Mouse (Mus musculus): ENCODE measurements at regions not wholly inside any gene's neighbourhood (a gene's known extent, or its start where the extent isn't known, plus 50 kb on each side); places are given as distances from the start of the nearest gene placed in this dataset.
A peak's percentile ranks its signal among the peaks of the same experiment; 100 is the strongest.
"Not testable (repeated sequence)": the region's sequence is repeated elsewhere in the genome, so short reads cannot be mapped to it uniquely, and the experiment has no call there.

- DNase-seq (ENCODE audit: low read depth, low spot score): no peak
Measured at GRCm38 (mm10) chr5:17174562-17174961, 198.4 kb upstream of the Speer4f2 start.

GRCm38 (mm10) chr5:17176771-17177170, 196.2 kb upstream of the Speer4f2 start:
- WGBS: 80% methylated on average over 9 of the region's 9 CpGs
- no peak for DNase-seq (ENCODE audit: low read depth, low spot score)

More at GRCm38 (mm10) chr5:17174562-17174961, 198.4 kb upstream of the Speer4f2 start:
- 69% methylated on average over 2 of the region's 2 CpGs for whole genome bisulfite sequencing

GRCm38 (mm10) chr5:17208554-17209283, 164.3 kb upstream of the Speer4f2 start:
- 34% methylated on average over 4 of the region's 4 CpGs for WGBS
- no peak for DNase-seq (ENCODE audit: low read depth, low spot score)

- 27% methylated on average over 6 of the region's 6 CpGs for WGBS
- DNase-seq (ENCODE audit: low read depth, low spot score): no peak
Measured at GRCm38 (mm10) chr5:17210723-17211245, 162.2 kb upstream of the Speer4f2 start.

- 72% methylated on average over 1 of the region's 1 CpGs for WGBS
- DNase-seq (ENCODE audit: low read depth, low spot score): not testable (repeated sequence)
Measured at GRCm38 (mm10) chr5:17223542-17223941, 149.4 kb upstream of the Speer4f2 start.

- 30% methylated on average over 5 of the region's 5 CpGs for WGBS
- DNase-seq (ENCODE audit: low read depth, low spot score): peak; percentile 46
Measured at GRCm38 (mm10) chr5:17247732-17248606, 125.0 kb upstream of the Speer4f2 start.

GRCm38 (mm10) chr5:17260541-17261325, 112.2 kb upstream of the Speer4f2 start:
- no peak for DNase-seq (ENCODE audit: low read depth, low spot score)
- WGBS: 57% methylated on average over 2 of the region's 2 CpGs

GRCm38 (mm10) chr5:17262126-17262525, 110.9 kb upstream of the Speer4f2 start:
- WGBS: 32% methylated on average over 1 of the region's 1 CpGs
- no peak for DNase-seq (ENCODE audit: low read depth, low spot score)

GRCm38 (mm10) chr5:17271153-17271552, 101.8 kb upstream of the Speer4f2 start:
- no peak for DNase-seq (ENCODE audit: low read depth, low spot score)
- WGBS: 80% methylated on average over 2 of the region's 2 CpGs

- WGBS: 24% methylated on average over 3 of the region's 3 CpGs
- DNase-seq (ENCODE audit: low read depth, low spot score): peak; percentile 95
Measured at GRCm38 (mm10) chr5:17271722-17272479, 101.1 kb upstream of the Speer4f2 start.

- DNase-seq (ENCODE audit: low read depth, low spot score): no peak
- WGBS: 91% methylated on average over 2 of the region's 2 CpGs
Measured at GRCm38 (mm10) chr5:17275346-17275745, 97.6 kb upstream of the Speer4f2 start.

GRCm38 (mm10) chr5:17276782-17277578, 96.0 kb upstream of the Speer4f2 start:
- no peak for DNase-seq (ENCODE audit: low read depth, low spot score)
- WGBS: 90% methylated on average over 3 of the region's 3 CpGs

GRCm38 (mm10) chr5:17280203-17280602, 92.8 kb upstream of the Speer4f2 start:
- WGBS: 76% methylated on average over 4 of the region's 4 CpGs
- no peak for DNase-seq (ENCODE audit: low read depth, low spot score)

GRCm38 (mm10) chr5:17280951-17281350, 92.0 kb upstream of the Speer4f2 start:
- no peak for DNase-seq (ENCODE audit: low read depth, low spot score)
- WGBS: 93% methylated on average over 2 of the region's 2 CpGs

- no peak for DNase-seq (ENCODE audit: low read depth, low spot score)
- 85% methylated on average over 1 of the region's 1 CpGs for WGBS
Measured at GRCm38 (mm10) chr5:17289028-17289427, 84.0 kb upstream of the Speer4f2 start.

- no peak for DNase-seq (ENCODE audit: low read depth, low spot score)
- WGBS: 42% methylated on average over 2 of the region's 2 CpGs
Measured at GRCm38 (mm10) chr5:17292559-17292958, 80.4 kb upstream of the Speer4f2 start.

GRCm38 (mm10) chr5:17296571-17297035, 76.4 kb upstream of the Speer4f2 start:
- WGBS: 18% methylated on average over 4 of the region's 4 CpGs
- peak; percentile 38 for DNase-seq (ENCODE audit: low read depth, low spot score)

- no peak for DNase-seq (ENCODE audit: low read depth, low spot score)
Measured at GRCm38 (mm10) chr5:17299846-17300245, 73.1 kb upstream of the Speer4f2 start.

Measured in large intestine, adult 2 months (tissue).